Mouse (Mus musculus) kidney, adult 10 weeks (tissue): ENCODE data around the gene Sult3a1. TPM values are rescaled to one million over a fixed set of nuclear protein-coding genes. Genes with fewer than 3 reads are reported as not detected.

Source experiments
- polyA plus RNA-seq: library from polyadenylated mRNA; stranded (reverse); fragments of 350-450 nt; fragmentation: Illumina TruSeq; extraction: RNeasy Lipid Tissue Mini Kit (QIAGEN cat#74804); gene quantifications from one replicate; pipeline ENCODE4 v1.2.3, GENCODE M21; 2014; ENCODE audit warnings: low read depth, low replicate concordance

Sult3a1 gene
- polyA plus RNA-seq = not detected

DNA sequence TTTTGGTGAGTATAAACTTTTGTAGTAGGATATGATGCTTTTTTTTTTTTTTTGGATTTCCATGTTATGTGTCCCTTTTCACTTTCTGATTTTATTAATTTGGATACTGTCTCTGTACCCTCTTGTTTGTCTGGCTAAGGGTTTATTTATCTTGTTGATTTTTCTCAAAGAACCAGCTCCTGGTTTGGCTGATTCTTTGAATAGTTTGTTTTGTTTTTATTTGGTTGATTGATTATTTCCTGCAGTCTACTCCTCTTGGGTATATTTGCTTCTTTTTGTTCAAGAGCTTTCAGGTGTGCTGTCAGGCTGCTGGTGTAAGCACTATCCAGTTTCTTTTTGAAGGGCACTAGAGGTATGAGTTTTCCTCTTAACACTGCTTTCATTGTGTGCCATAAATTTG is at the start of gene Sult3a1:
Sult3a1 (plus strand) TSS at position 301 of the 400 bp plus-strand sequence.

DNA sequence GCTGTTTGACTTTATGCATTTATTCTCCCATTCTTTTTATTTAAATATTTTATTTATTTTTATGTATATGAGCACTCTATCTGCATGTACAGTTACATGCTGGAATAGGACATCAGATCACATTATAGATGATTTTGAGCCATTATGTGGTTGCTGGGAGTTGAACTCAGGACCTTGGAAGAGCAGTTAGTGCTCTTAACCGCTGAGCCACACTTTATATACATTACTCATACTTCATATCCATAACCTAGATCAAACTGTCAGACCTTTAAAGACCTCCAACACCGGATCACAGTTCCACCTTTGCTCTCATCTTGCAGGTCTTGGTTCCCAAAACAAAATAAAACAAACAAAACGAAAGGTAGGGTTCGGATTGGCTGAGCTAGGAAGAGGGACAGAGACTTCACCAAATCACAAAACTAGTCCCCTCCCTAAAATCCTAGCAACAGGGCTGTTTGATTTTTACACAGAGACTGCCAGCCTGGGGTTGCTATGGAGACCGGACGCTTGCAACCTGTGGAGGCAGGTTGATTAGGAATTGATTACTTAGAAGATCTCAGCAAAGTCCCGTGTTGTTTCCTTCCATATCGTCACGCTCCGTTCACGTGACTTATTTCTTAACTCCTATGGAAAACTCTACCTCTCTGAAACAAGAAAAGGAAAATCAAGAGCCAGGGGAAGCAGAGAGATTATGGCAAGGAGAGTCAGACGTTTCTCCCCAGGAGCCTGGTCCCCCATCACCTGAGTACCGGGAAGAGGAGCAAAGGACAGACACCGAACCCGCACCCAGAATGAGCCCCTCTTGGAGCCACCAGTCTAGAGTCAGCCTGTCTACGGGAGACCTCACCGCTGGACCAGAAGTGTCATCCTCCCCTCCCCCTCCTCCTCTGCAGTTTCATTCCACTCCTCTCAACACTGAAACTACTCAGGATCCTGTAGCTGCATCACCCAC is 47.3 kb downstream of the Sult3a1 start, which contains the start of gene Rsph4a:
Rsph4a (plus strand) TSS at position 582 of the 952 bp plus-strand sequence.

Other genes with a start within 250 kb of the Sult3a1 start
- gene Clvs2, start 233.0 kb upstream of the Sult3a1 start, polyA plus RNA-seq = not detected
- gene Sult3a2, start 71.0 kb upstream of the Sult3a1 start, polyA plus RNA-seq = not detected
- gene Rsph4a, start 47.4 kb downstream of the Sult3a1 start, polyA plus RNA-seq = 0.28 TPM
- gene Zup1, start 93.5 kb downstream of the Sult3a1 start, polyA plus RNA-seq = 29.4 TPM
- 181 TPM for gene Rwdd1, start 161.9 kb downstream of the Sult3a1 start, polyA plus RNA-seq
- gene Trappc3l, start 179.9 kb downstream of the Sult3a1 start, polyA plus RNA-seq = not detected
- gene Calhm4, start 186.6 kb downstream of the Sult3a1 start, polyA plus RNA-seq = not detected
- gene Calhm5, start 238.8 kb downstream of the Sult3a1 start, polyA plus RNA-seq = 1.1 TPM